Mouse (Mus musculus): ENCODE measurements around the gene Pramel4.
"Not testable (repeated sequence)": the region's sequence is repeated elsewhere in the genome, so short reads cannot be mapped to it uniquely, and the experiment has no call there.

Gene Pramel4

GRCm38 (mm10) chr4:144058826-144059225 is at the start of gene Pramel4:
Gene Pramel4 (plus strand): TSS chr4:144059126.
- DNase-seq (ENCODE audit: low spot score in 2 of 2) = not testable (repeated sequence)

GRCm38 (mm10) chr4:144106174-144106573 is 47.2 kb downstream of the Pramel4 start, which contains the start of gene Gm13102:
Gene Gm13102 (plus strand): TSS chr4:144106474.
- DNase-seq (ENCODE audit: low spot score in 2 of 2) = not testable (repeated sequence)

Measured in right cerebral cortex, postnatal 36 days (tissue).